Mouse (Mus musculus) gastrocnemius, postnatal 25 days (tissue): ENCODE measurements around the gene B4galnt3. TPM values are rescaled to one million over a fixed set of nuclear protein-coding genes. Genes with fewer than 3 reads are reported as not detected.

Experiments
- DNase-seq: peaks from one replicate; pipeline ENCODE4 v3.0.0; 2022
- total RNA-seq, 2 experiments: library from RNA; stranded (reverse); gene quantifications; 1 replicate in 1 of 2; 2 replicates in 1 of 2; pipeline ENCODE4 v1.2.3; 2021

The B4galnt3 gene
- total RNA-seq, 2 experiments from 2014 or later = 1.4 to 1.5 TPM

GRCm38 (mm10) chr6:120274887-120275286 lies 19.5 kb downstream of the B4galnt3 start:
- peak; percentile 58 for DNase-seq

DNA sequence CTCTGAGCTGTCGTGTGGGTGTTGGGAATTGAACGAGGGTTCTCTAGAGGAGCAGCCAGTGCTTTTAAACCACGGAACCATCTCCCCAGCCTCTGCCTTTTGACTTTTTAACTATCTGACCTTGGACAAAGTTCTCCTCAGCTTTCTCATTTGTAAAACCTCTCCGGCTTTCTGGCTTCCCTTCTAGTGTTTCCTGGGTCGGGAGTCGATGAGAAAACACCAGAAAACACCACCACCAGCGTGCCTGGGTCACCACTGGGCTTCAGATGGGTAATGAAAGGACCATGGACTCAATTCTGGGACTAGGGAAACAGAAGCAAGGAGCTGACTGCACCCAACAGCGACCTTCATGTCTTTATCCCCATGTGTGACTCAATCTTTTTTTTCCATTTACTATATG lies 20.2 kb downstream of the B4galnt3 start:
- no peak for DNase-seq

- no peak for DNase-seq
Measured at GRCm38 (mm10) chr6:120264151-120264550, 30.2 kb downstream of the B4galnt3 start.

DNA sequence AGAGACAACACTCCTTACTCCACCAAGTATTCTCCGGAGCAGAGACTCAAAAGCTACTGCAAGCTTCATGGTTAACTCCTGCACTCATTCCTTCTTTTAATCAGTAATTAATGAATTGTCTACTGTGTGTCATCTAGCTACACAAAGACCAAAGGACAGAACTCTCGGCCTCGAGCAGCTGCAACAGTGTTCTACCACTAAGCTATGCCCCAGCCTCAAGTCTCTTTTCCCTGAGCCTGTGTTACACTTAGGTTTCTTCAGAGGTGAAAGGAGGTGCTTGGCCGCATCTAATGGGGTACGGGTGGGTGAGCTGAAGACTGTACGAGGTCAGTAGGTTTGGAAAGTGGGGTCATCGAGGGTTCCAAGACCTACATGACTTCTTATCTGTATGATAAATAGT lies 30.8 kb downstream of the B4galnt3 start:
- no peak for DNase-seq

DNA sequence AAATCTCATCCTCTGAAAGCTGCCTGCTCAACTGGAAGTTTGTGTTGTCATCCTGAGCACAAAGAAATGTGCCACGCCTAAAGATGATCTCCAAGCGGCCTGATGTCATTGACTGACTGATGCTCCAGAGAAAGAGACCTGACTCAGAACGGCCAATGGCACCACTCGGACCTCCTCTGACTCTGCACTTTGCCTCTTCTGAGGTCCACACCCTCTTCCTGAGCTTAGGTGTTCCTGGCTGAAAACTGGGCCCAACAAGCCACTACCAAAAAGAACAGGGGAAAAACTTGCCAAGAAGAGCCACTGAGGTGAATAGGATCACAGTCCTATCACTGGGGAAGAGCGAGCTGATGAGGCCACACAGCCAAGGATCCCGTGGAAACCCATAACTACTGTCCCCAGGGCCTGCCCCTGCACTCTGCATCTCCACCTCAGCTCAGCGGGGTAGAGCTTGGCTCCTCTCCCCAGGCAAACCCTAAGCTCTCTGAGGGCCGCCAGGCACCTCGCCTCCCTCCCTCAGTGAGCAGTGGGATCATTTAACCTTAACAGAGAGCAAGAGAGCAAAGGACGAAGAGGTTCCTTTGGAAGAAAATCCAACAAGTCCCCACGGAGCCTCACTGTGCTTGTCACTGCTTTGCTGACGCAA lies 31.4 kb downstream of the B4galnt3 start:
- no peak for DNase-seq

DNA sequence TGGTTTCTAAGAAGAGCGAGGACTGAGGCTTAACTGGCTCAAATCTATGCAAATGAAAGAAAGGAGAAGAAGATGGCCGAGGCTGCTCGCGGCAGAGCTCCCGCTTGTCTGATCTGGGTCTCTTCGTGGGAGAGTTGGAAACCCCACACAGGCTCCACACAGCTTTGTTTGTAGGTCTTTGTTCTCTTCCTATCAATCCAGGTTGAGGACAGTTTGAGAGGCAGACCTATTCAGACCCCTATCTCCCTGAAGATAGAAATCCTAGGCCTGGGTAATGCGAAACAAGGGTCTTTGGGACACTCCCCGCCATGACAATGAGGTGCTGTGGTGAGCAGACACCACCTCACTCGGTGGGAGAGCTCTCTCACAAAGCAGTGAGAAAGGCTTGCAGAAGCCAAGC lies 34.9 kb downstream of the B4galnt3 start:
- DNase-seq = no peak

GRCm38 (mm10) chr6:120256431-120256935 lies 37.9 kb downstream of the B4galnt3 start:
- DNase-seq = no peak

- peak; percentile 13 for DNase-seq
Measured at GRCm38 (mm10) chr6:120255701-120256100, 38.7 kb downstream of the B4galnt3 start.

DNA sequence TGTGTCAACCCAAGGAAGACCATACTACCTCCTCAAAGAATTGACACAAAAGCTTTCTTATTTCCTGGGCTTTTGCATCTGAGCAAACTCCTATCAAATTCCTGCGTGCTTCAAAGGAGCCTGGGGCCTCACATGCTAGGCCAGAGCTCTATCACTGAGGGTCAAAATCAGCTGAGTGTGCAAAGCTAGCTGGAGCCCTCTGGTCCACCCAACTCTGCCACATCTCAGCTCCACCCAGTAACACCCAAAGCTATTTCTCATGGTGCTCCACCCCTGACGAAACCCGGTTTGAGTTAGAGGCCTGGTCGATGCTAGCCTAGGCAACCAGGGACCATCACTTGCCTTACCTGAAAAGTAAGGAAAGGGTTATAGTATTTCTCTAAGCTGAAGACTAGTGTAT lies 39.2 kb downstream of the B4galnt3 start:
- no peak for DNase-seq

DNA sequence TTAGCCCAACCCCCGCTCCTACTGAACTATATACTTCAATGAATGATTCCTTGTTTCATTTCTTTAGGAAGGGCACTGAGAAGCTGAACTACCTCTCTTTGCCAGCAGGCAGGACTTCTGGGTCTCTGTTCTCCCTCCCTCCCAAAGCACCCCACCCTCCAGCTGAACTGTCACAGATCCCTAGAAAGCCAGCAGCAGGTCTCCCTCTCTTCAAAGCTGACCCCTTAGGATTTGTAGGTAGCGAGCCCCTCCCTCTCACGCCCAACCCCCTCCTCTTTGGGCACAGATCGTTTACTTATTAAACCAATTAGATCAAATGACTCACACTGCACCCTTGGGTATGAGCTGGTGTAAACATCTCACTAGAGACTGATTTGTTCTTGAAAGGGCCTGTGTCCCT lies 39.7 kb downstream of the B4galnt3 start:
- DNase-seq = no peak

DNA sequence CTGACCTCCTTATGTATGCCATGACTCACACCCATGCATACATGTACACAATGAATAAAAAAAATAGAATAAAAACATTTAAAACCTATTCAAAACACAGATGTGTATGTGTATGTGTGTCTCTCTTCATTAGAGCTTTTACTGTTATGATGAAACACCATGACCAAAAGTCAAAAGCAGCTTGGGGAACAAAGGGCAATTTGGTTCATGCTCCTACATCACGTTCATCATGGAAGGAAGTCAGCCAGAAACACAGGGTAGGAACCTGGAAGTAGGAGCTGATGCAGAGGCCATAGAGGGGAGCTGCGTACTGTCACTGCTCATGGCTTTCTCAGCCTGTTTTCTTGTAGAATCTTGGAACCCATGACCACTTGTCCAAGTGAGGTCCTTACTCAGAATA lies 41.6 kb downstream of the B4galnt3 start:
- DNase-seq = no peak

GRCm38 (mm10) chr6:120251010-120251409 lies 43.3 kb downstream of the B4galnt3 start:
- no peak for DNase-seq

- no peak for DNase-seq
Measured at GRCm38 (mm10) chr6:120249831-120250230, 44.5 kb downstream of the B4galnt3 start.

GRCm38 (mm10) chr6:120246676-120247075 lies 47.7 kb downstream of the B4galnt3 start:
- no peak for DNase-seq

- DNase-seq = no peak
Measured at GRCm38 (mm10) chr6:120243250-120243649, 51.1 kb downstream of the B4galnt3 start.

GRCm38 (mm10) chr6:120242530-120242929 lies 51.8 kb downstream of the B4galnt3 start:
- DNase-seq = no peak

DNA sequence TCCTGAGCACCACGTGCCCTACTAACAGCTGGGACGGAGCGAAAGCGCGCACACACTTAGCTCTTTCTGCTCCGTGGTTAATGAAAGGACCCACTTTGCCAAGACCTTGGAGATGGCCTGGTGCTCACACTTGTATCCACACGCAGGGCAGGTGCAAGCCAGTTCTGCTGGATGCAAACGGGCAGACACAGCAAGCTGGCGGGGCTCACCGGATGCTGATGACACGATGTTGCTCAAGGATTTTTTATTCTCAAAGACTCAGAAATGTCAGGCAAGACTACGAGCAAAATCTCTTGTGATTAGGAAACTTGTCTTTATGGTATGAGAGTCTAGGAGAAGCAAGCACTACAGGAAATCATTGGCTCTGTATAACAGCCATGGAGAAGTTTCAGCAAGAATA lies 52.9 kb downstream of the B4galnt3 start:
- DNase-seq = no peak

DNA sequence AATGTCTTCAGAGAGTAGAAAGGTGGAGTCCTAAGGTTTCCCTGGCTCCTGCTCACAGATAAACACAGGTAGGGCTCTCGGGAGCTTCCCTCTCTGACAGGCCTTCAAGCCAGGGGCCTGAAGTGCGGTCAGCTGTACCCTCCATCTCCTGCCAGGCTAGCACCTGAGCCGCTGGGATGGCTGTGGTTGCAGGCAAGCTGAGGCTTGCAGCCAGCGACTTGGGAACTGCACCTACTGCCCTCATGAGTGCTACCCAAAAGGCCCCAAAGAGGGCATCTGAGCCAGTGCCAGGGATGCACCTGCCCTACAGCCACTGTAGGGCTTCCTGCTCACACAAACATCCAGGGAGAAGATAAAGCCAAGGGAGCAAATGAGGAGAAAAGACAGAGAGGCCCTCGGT lies 53.9 kb downstream of the B4galnt3 start:
- DNase-seq = no peak

DNA sequence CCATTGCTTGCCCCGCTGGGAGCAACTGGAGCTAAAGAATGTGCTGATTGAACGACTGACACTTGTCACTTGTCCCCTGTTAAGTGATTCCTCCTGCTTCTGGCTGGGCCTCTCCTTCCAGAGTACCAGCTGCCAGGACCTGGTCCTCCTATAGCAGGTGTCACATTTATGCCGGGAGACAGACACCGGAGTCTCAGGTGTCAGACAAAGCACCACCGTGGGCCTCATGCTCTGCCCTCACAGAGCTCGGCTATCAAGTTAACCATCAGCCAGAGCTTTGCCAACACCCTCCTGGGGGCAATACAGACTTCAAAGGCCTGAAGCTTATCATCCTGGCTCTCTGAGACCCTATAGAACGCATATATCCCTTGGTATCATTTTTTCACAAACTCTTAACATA lies 58.5 kb downstream of the B4galnt3 start:
- peak; percentile 13 for DNase-seq

GRCm38 (mm10) chr6:120232885-120233284 lies 61.5 kb downstream of the B4galnt3 start:
- DNase-seq = no peak

GRCm38 (mm10) chr6:120230441-120230840 lies 63.9 kb downstream of the B4galnt3 start:
- no peak for DNase-seq

DNA sequence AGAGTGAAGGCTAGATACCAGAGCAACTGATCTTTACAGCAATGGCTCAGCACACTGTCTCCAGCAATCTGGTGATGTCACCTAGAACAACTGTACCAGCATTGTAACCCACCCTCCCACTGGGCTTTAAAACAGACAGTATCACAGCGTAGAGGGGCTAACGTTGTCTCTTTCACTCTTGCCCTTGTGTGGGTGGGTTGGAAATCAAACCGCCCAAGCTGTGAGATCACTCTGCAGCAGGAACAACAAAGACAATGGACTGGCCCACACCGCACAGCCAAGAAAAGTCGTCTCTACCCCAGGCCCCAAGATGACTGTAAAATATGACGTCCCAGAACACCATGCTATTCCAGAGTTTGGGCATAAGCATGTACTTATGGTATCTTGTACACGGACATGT lies 64.6 kb downstream of the B4galnt3 start:
- no peak for DNase-seq

GRCm38 (mm10) chr6:120227068-120227467 lies 67.3 kb downstream of the B4galnt3 start:
- DNase-seq = no peak

DNA sequence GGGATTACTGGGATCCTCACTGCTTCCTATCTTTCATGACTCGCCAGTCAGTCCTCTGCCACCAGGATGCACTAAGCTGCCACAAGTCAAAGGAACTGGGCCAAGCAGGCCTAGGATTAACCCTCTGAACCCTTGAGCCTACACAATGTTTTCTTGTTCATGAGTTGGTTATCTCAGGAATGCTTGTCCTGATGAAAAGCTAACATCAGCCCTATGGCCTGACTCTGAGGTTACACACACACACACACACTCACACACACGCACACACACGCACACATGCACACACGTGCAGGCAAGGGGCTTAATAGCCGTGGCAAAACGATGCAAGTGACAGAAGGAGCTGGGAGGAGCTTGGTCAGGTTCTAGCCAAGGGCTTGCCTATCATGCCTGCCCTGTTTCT lies 69.0 kb downstream of the B4galnt3 start:
- DNase-seq = no peak

GRCm38 (mm10) chr6:120222669-120223068 lies 71.7 kb downstream of the B4galnt3 start:
- peak; percentile 41 for DNase-seq
